In the genomic region with DNA sequence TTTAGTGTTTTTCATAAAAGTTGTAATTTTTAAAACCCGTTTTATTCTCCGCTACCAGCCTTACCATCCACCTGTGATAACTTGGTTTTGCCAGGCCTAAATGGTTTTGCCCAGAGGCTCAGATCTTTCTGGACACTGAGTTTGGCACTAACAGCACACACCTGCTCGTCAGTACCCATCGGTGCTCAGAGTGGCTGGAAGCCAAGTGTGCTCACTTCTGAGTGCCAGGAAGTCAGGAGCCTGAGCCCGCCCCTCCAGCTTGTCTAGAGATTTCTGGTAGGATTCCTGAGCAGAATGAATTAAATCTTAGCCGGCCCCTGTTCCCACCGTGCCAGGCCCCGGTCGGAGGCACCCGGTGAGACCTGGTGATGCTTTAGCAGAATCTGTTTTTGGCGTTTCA, we compare ENCODE assay signal across 24 mouse cellular contexts. TPM values are rescaled to one million over a fixed set of nuclear protein-coding genes. Genes with fewer than 3 reads are reported as not detected.
A peak's percentile ranks its signal among the peaks of the same experiment; 100 is the strongest.
DNase-seq lines count a peak whose midpoint lies in the region; ATAC-seq and TF ChIP-seq lines count a peak whose summit lies in the region.
"Had no signal": no experiment of that assay in that cellular context is flagged by ENCODE, and none has a peak within 500 bp of the region (broad histone marks: within the 10 kb centered on the region; RNA-seq: fewer than 3 reads in every experiment).

No protein-coding gene starts in this region.

- no peak for DNase-seq in neural tube, embryonic 10.5 days (ENCODE audit: extremely low spot score, low spot score)
- DNase-seq in cerebellum, adult 18-20 months, result peak; percentile 80 to 83
- peak; percentile 87 to 90 for DNase-seq in cerebellum, postnatal 14 days
- peak; percentile 55 for DNase-seq in hindbrain, postnatal 0 days (ENCODE audit: low spot score)
- DNase-seq in gastrocnemius, postnatal 36 days, result no peak
- DNase-seq in heart, postnatal 14 days, result no peak
- DNase-seq: adrenal gland, postnatal 36 days; forebrain, postnatal 0 days; kidney, postnatal 25 days; liver, embryonic 13.5 days; lung, adult 2 months; lung, postnatal 14 days; right cerebral cortex, postnatal 14 days; spleen, adult 18-20 months had no signal

- H3K9ac ChIP-seq in neural tube, embryonic 13.5 days, result no peak overlapping the region
- no peak overlapping the region for H3K9ac ChIP-seq in hindbrain, postnatal 0 days (replicated peaks; ENCODE audit: low read length)
- H3K9ac ChIP-seq in heart, embryonic 12.5 days, result no peak overlapping the region
- H3K9ac ChIP-seq: forebrain, postnatal 0 days; liver, embryonic 13.5 days had no signal

- WGBS in neural tube, embryonic 13.5 days, result 80% methylated on average over 11 of the region's 11 CpGs
- WGBS in hindbrain, postnatal 0 days, result 56% methylated on average over 11 of the region's 11 CpGs
- 80% methylated on average over 11 of the region's 11 CpGs for WGBS in heart, embryonic 12.5 days

- TF ChIP-seq CTCF in hindbrain, postnatal 0 days (IDR thresholded peaks at IDR 0.05; ENCODE audit: low read depth), result no peak

- intact Hi-C loops in gastrocnemius, postnatal 36 days (cut with DNase I), result no loop called here
- intact Hi-C loops in heart, postnatal 14 days (cut with DNase I), result no loop called here

- no peaks in the 10 kb centered on the region for H3K27me3 ChIP-seq in neural tube, embryonic 13.5 days
- H3K27me3 ChIP-seq in hindbrain, postnatal 0 days (ENCODE audit: insufficient read depth, low read length), result no peaks in the 10 kb centered on the region
- 0 out of 2 replicates have a peak, but pooled peaks cover 10% of the 10 kb centered on the region for H3K27me3 ChIP-seq in heart, embryonic 12.5 days (replicated peaks)
- H3K27me3 ChIP-seq: liver, embryonic 13.5 days had no signal

- 0 out of 2 replicates have a peak overlapping the region, but pooled peaks have one; percentile 46 for H3K27ac ChIP-seq in neural tube, embryonic 13.5 days (replicated peaks)
- H3K27ac ChIP-seq in hindbrain, postnatal 0 days, result no peak overlapping the region
- no peak overlapping the region for H3K27ac ChIP-seq in heart, embryonic 12.5 days (ENCODE audit: poor library complexity, severe bottlenecking)
- H3K27ac ChIP-seq: layer of hippocampus, adult 2 months; liver, embryonic 13.5 days had no signal

- peaks cover 29% of the 10 kb centered on the region for H3K4me1 ChIP-seq in neural tube, embryonic 13.5 days (replicated peaks)
- 0 out of 2 replicates have a peak, but pooled peaks cover 6% of the 10 kb centered on the region for H3K4me1 ChIP-seq in hindbrain, postnatal 0 days (ENCODE audit: insufficient read depth, low read length)
- H3K4me1 ChIP-seq in heart, embryonic 12.5 days (replicated peaks), result no peaks in the 10 kb centered on the region
- H3K4me1 ChIP-seq: liver, embryonic 13.5 days had no signal

- H3K4me2 ChIP-seq in neural tube, embryonic 13.5 days, result no peak overlapping the region
- H3K4me2 ChIP-seq in hindbrain, postnatal 0 days (ENCODE audit: low read depth, low read length), result no peak overlapping the region
- no peak overlapping the region for H3K4me2 ChIP-seq in heart, embryonic 12.5 days
- H3K4me2 ChIP-seq: liver, embryonic 13.5 days; midbrain, embryonic 11.5 days had no signal

- H3K36me3 ChIP-seq in neural tube, embryonic 13.5 days, result no peaks in the 10 kb centered on the region
- no peaks in the 10 kb centered on the region for H3K36me3 ChIP-seq in hindbrain, postnatal 0 days (ENCODE audit: insufficient read depth, low read length)
- no peaks in the 10 kb centered on the region for H3K36me3 ChIP-seq in heart, embryonic 12.5 days
- H3K36me3 ChIP-seq: liver, embryonic 13.5 days had no signal

- H3K9me3 ChIP-seq in neural tube, embryonic 13.5 days, result no peaks in the 10 kb centered on the region
- no peaks in the 10 kb centered on the region for H3K9me3 ChIP-seq in hindbrain, postnatal 0 days (ENCODE audit: low read length)
- H3K9me3 ChIP-seq in heart, embryonic 12.5 days (replicated peaks), result peaks cover 2% of the 10 kb centered on the region; the same call in 1 of the 2 replicates
- H3K9me3 ChIP-seq: liver, embryonic 13.5 days had no signal

- ATAC-seq in neural tube, embryonic 13.5 days (ENCODE audit: low read depth), result no peak
- ATAC-seq in hindbrain, postnatal 0 days, result no peak
- no peak for ATAC-seq in heart, embryonic 12.5 days (ENCODE audit: insufficient number of reproducible peaks, low FRiP score)
- ATAC-seq: forebrain, postnatal 0 days; intestine, postnatal 0 days had no signal

- H3K4me3 ChIP-seq in neural tube, embryonic 13.5 days, result no peak overlapping the region
- no peak overlapping the region for H3K4me3 ChIP-seq in hindbrain, postnatal 0 days (ENCODE audit: low read length)
- no peak overlapping the region for H3K4me3 ChIP-seq in heart, embryonic 12.5 days
- H3K4me3 ChIP-seq: layer of hippocampus, adult 2 months; liver, embryonic 13.5 days had no signal

RNA-seq across cellular contexts. Expression of a gene that starts 54.9 kb away (rescaled TPM):
- polyA plus RNA-seq in neural tube, embryonic 13.5 days (2015; fragmentation: Nextera tagmentation; extraction: Ambion mirVana), result 9.6 and 12.9 TPM in 2 replicates
- 23.0 and 24.3 TPM in 2 replicates for total RNA-seq in hindbrain, postnatal 0 days (2014; rRNA removed)
- polyA plus RNA-seq in hindbrain, postnatal 0 days (2015; fragmentation: Nextera tagmentation; extraction: Ambion mirVana), result 13.2 and 13.4 TPM in 2 replicates
- 0.27 and 0.36 TPM in 2 replicates for polyA plus RNA-seq in heart, embryonic 12.5 days (2016; fragmentation: Nextera tagmentation; extraction: Ambion mirVana)
- not detected for total RNA-seq in gastrocnemius, postnatal 36 days (2021)
- total RNA-seq in heart, postnatal 14 days (2021), result not detected
- total RNA-seq: adrenal gland, postnatal 36 days; gastrocnemius, adult 18-20 months; megakaryocyte progenitor cell, adult 5-6 weeks; monocyte, adult 5-6 weeks had no signal
- polyA plus RNA-seq: heart, embryonic 16.5 days; kidney, embryonic 14.5 days; liver, embryonic 13.5 days had no signal

Comparison
In these comparisons a context has a peak if more than half of its experiments do, and no peak if none do; other contexts are left out.
1. DNase-seq: peak in cerebellum, adult 18-20 months (2 of 2), cerebellum, postnatal 14 days (2 of 2) and hindbrain, postnatal 0 days (single experiment); none in neural tube, embryonic 10.5 days (single experiment), gastrocnemius, postnatal 36 days (0 of 2) and heart, postnatal 14 days (0 of 2).
2. RNA of a gene that starts 54.9 kb away (total RNA-seq): 23.0 to 24.3 TPM in hindbrain, postnatal 0 days; not detected in gastrocnemius, postnatal 36 days and not detected in heart, postnatal 14 days; every median in the first group is over 10 times any median in the second.